Mouse (Mus musculus) megakaryocyte, adult 5-6 weeks (primary cell): ENCODE results near the gene Angptl2. TPM values are rescaled to one million over a fixed set of nuclear protein-coding genes. Genes with fewer than 3 reads are reported as not detected.
A peak's percentile ranks its signal among the peaks of the same experiment; 100 is the strongest.
"Not testable (repeated sequence)": the region's sequence is repeated elsewhere in the genome, so short reads cannot be mapped to it uniquely, and the experiment has no call there.

Source experiments
- ATAC-seq: 2 replicates; pipeline ENCODE4 v1.8.0; 2016; ENCODE audit warnings: mild to moderate bottlenecking, inconsistent platforms; ENCODE audit not compliant: poor library complexity, severe bottlenecking
- total RNA-seq, 2 experiments: library from RNA; stranded (forward) in 1 of 2; stranded (reverse) in 1 of 2; fragments of 153-499, 151-499 nt in 1 of 2; fragments of 221-1000, 200-1000 nt in 1 of 2; gene quantifications; 2 replicates each; pipeline versions ENCODE4 v1.2.3 to v1.2.4; 2015 to 2017

Gene Angptl2
- total RNA-seq, 2 experiments from 2014 or later: 5.0 to 11.4 TPM

DNA sequence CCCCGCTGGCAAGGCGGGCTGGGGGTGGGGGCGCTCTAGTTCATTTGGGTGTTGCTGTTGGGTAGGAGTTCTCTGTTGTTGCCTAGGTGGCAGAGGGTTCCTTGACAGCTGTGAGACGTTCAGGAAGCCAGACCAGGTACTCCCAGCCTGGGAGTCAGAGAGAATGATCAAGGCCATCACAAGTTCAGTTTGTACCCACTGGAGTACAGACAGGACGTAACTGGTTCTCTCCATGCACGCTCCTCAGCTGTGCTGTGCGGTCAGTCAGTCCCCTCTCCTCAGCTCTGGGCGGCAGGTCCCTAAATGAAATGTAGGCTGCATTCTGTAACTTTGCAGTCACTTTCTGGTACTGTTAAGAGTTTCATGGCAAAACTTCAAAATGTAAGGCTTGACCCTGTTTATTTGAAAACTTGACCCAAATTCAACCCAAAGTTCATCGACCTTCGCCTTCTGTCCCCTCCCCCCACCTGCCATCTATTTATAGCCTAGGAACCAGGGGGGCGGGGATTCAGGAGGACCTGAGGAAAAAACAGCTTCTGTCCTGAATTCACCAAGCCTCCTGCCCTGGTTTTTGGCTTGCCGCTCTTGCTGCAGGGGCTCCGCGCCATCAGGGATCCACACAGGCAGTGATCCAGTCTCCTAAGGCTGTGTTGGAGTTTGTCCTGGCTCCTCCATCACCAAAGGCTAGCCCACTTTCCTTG, 15.4 kb upstream of the Angptl2 start:
- no peak for ATAC-seq

DNA sequence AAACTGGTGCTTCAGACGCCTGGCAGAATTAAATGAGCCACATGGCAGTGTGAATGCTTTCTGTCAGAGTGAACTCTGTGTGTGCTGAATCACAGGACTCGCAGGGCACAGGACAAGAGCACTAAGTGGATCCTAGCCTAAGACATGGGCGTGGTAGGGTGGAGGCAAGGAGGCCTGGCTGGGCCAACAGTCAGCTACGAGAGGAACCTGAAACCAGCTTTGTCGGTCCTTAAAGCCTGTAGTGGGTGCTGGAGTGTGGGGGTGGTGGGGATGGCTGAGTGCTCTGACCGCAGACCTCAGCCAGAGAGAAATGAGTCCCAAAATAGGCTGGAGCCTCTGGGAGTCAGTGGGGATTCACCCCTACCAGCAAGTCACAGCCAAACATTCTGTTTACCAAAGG, 12.6 kb upstream of the Angptl2 start:
- peak; percentile 96 for ATAC-seq

GRCm38 (mm10) chr2:33204980-33205379, 10.9 kb upstream of the Angptl2 start:
- no peak for ATAC-seq

DNA sequence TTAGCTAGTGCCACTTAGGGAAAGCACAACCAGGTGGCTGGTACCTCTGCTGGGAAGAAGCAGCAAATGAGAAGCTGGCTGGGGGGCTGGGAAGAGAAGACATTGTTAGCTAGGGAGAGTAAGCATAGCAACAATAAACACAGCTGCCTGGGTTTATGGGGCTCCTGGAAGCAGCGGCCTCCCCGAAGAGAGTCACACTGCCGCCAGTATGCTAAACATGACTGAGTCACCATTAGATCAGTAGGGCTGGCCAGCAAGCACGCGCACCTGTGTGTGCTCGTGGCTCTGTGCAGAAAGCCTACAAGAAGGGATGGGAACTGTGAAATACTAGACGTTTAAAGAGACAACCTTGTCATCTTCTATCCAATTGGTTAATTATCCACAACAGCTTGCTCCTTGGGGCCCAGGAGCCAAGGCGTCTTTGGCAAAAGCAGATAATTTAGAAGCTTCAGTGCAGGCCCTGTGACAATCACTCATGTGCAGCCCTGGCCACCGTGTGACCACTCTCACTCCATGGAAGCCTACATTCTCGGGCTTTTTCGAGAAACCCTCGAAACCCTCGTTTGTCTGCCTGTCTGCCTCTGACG, 9.8 kb upstream of the Angptl2 start:
- ATAC-seq: no peak

GRCm38 (mm10) chr2:33207069-33207468, 8.8 kb upstream of the Angptl2 start:
- no peak for ATAC-seq

- no peak for ATAC-seq
Measured at GRCm38 (mm10) chr2:33208134-33208533, 7.7 kb upstream of the Angptl2 start.

DNA sequence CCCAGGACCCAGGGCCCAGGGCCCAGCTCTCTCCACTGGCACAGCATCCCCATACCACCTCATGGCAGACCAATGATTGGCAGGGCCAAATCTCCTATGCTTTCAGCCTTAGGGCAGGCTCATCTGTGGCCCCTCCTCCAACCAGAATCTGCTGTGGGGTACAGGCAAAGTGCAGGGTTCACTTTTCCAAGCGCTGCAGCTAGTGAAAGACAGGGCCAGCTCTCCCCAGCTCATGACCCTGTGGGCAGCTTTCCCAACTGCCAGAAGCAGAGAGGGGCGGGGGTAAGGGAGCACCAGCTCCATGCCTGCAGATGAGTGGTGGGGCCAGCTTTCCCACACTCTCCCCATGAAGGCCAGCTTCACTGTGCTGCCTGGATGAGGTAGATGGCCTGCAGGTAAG, 5.0 kb upstream of the Angptl2 start:
- no peak for ATAC-seq

- ATAC-seq: not testable (repeated sequence)
Measured at GRCm38 (mm10) chr2:33211263-33211662, 4.6 kb upstream of the Angptl2 start.

DNA sequence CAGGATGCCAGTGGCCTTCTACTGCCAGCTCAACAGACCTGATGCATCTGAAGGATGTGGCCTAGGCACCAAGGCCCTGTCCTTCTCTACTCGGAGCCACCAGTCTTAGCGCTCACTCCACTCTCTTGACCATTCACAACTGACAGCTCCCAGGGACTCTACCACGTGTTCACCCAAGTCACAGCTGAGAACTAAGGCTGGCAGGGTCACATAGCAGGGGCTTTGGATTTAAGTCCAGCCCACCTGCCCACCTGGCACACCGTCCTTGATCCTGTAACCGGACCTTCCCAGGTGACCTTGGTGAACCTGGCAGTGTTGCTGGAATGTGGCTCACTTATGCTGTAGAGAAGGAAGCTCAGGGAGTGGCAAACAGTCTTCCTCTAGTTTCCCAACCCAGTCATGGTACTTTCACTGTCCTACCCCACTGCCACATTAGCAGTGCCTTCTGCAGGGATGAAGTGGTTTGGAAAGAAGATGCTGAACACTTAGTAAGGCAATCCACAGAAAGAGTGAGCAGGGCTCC, 631 bp upstream of the Angptl2 start:
- peak; percentile 13; the same call in 1 of the 2 replicates for ATAC-seq

DNA sequence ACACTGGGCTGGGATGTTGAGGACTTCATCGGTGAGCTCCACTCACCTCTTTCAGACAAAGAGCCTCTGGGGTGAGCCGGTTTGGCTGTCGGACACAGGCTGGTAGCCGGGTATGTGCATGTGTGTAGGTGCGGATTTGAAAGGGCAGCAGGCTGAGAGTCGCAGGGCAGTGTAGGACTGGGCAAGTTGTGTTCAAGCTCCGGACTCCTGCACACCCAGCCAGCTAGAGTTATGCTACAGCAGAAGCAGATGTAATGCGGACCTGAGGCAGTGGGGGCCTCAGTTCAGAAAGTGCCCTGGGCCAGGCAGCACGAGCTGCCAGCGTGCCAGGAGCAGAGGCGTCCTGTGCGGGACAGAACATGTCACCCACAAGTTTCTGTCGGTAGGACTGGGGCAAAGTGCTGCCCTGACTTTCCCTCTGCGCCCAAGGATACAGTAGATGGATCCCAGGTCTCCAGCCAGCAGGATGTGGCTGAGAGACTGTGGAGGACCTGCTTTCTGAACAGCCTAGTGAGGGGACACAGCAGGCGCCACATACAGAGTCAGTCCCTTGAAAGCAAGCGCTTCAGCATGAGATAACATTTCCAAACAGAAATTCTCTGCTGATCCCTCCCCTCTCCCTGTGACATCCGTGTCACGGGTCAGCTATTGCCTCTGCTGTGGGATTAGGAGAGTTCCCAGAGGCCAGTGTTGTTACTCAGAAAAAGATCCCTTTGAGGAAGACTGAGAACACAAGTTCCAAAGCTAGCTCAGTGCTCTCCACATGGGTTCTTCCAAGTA, 966 bp downstream of the Angptl2 start:
- no peak for ATAC-seq

- ATAC-seq: no peak
Measured at GRCm38 (mm10) chr2:33217425-33217794, 1.5 kb downstream of the Angptl2 start.

DNA sequence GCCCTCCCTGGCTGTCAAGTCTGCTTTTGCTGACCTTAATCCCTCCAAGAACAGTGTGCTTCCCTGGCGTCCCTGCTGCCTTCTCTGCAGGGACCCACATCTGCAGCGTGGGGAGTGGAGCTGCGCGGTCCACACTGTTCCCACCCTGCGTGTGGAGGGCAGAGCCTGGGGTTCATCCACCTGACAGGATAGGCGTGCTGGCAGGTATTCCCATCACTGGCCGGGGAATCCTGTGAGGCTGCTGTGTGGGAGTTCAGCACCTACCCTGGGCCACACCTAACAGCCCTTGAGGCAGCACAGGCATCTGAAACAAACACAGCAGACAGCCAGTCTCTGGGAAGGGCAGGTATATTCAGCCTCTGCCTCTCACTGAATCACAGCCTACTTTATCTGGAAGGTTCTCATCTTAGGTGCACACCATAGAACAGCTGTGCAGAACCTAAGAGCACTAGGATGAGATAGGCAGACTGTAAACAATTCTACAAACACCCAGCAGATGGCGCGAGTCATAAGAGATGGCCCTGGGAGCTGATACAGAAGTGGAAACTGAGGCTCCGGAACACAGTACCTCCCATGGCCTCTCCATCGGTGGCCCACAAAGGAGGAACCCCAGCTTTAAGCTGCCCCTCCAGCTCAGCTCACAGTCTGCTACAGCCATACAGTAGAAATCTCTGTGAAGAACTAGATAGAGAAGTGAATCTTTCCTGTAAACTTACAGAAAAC, 3.2 kb downstream of the Angptl2 start:
- peak; percentile 25 for ATAC-seq

GRCm38 (mm10) chr2:33219637-33220036, 3.8 kb downstream of the Angptl2 start:
- no peak for ATAC-seq

GRCm38 (mm10) chr2:33220246-33220645, 4.4 kb downstream of the Angptl2 start:
- no peak for ATAC-seq

DNA sequence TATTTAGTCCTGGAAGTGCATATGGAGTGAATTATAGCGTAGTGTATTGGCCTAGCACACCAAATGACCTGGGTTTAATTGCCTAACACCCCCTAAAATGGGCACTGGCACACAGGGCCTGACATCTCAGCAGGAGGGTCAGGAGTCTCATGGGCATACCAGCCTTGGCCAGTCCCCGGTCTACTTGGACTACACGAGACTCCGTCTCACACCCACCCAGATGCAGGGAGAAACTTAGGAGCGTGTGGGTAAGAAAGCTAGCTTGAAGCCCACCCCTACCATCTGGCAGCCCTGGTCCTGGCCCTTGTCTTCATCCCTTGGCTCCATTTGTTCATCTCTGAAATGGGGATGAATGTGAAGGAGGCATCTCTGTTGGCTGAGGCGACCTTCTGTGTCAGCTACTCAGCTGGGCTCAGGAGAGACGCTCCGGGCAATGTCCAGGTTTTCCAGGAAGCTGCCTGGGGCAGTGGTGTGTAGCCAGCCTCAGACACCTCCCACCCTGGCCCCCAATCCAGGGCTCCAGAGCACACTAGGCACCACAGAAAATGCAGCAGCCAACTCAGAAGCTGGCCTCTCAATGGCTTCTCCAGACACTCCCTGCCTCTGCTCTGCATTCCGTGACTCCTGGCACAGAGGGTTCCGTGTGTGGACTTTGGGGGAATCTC, 4.9 kb downstream of the Angptl2 start:
- no peak for ATAC-seq

DNA sequence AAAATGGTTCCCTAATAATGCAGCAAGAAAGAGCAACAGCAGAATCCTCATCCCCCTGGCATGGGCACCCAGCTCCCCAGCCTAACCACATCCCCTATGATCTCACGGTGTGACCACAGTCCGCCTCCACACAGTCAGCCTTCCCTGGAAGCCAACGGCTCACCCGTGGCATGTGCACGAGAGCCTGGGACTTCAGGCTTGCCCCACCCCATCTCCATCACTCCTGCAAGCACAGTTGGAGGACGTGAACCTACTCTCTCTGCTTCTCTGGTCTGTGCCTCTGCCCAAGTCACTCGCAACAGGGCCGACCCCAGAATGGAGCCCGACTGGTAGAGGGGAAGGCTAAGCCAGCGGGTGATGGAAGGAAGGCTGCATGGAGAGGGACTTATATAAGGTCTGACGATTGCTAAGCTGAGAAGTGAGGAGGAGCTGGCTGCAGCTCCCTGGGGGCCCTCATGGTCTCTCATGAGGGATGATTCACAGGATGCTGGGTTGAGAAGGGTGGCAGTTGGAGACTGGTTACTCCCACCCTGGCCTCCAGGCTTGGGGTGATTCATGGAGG, 5.6 kb downstream of the Angptl2 start:
- ATAC-seq: no peak

DNA sequence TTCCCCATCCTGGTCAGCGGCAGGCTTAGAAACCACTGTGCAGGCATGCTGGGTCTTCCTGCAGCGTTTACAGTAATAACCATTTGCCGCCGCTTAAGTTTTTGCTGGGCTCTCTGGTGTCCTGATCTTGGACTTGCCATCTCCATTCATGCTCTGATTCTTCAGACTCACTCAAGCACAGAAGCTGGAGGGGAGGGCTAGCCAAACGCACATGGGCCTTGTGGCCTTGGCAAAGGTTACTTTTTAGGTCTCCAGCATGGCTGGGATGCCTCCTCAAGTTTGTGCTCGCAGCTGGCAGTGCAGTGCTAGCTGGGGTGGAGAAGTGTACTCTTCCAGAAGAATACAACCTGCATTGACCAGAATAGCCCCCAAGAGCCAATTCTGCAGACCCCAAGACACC, 6.6 kb downstream of the Angptl2 start:
- no peak for ATAC-seq

DNA sequence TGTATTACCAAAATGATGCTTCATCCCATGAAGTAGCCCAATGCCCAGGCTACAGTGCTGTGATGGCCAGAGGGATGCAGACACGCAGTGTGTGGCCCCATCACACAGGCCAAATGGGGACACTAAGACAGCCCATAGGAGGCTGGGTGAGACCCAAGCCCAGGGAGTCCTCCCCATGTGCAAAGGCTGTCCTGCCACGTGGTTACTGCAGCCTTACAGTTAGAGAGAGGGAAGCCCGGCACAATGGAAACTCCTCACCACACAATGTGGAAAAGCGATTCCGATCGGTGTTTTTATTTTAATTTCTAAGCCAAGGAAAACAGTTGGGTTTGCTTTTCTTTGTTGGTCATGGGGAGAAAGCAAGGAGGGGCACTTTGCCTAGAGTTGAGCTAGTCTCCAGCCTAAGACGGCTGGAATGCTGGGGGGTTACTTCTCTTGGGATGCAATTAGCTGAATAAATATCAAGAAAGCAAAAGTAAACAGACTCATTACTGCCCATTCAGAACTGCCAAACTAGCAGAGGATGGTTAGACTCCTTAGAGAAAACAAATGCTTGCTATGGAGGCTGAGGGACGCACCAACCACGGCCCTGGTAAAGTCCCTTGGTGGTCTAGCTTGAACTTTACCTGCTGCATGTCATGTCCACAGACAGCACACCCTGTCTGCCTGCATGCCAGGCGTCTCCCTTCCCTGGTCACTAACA, 7.9 kb downstream of the Angptl2 start:
- no peak for ATAC-seq

DNA sequence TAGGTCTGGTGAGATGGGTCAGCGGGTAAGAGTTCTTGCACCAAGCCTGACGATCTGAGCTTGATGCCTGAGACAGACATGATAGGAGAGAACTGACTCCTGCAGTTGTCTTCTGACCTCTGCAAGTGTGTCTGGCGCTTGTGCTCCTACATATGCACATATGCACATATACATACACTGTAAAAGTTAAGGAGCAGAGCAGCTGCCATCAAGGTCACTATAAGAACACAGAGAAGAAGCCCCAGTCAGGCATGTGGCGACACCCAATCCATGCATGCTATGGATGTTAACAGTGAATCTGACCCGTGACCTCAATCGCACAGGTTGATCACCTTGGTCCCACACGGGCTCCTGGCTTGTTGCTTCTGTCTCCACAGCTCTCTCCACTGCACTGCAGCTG, 10.1 kb downstream of the Angptl2 start:
- ATAC-seq: no peak

- ATAC-seq: no peak
Measured at GRCm38 (mm10) chr2:33228077-33228476, 12.2 kb downstream of the Angptl2 start.
